Mouse (Mus musculus) G1E (cell line): Measurements from ENCODE around the gene Ngp. TPM values are rescaled to one million over a fixed set of nuclear protein-coding genes. Genes with fewer than 3 reads are reported as not detected.
A peak's percentile ranks its signal among the peaks of the same experiment; 100 is the strongest.

Source experiments
- ATAC-seq: 2 replicates; pipeline ENCODE4 v1.8.0; 2016; ENCODE audit warnings: mild to moderate bottlenecking; ENCODE audit not compliant: insufficient number of reproducible peaks, poor library complexity, low FRiP score, severe bottlenecking; ENCODE audit errors: extremely low read depth
- DNase-seq: peaks from one replicate; pipeline ENCODE4 v3.0.0; 2012; ENCODE audit warnings: low spot score
- H3K27me3 ChIP-seq: 2 replicates; pipeline ENCODE4 v1.6.1; 2012; ENCODE audit warnings: mild to moderate bottlenecking, low read length, inconsistent platforms; ENCODE audit not compliant: insufficient read depth
- H3K36me3 ChIP-seq: replicated peaks from 2 replicates; pipeline ENCODE3; 2012; ENCODE audit warnings: mild to moderate bottlenecking, inconsistent platforms
- H3K4me1 ChIP-seq: 2 replicates; pipeline ENCODE4 v1.6.1; 2012; ENCODE audit warnings: low read depth, low read length, inconsistent platforms, mixed read lengths; ENCODE audit not compliant: insufficient read depth
- H3K4me3 ChIP-seq: 2 replicates; pipeline ENCODE4 v1.5.1; 2012; ENCODE audit warnings: low read depth, mild to moderate bottlenecking, inconsistent platforms, low read length, moderate library complexity, mixed read lengths
- H3K9me3 ChIP-seq: replicated peaks from 2 replicates; pipeline ENCODE4 v1.6.1; 2012; ENCODE audit warnings: inconsistent platforms
- CTCF ChIP-seq: IDR thresholded peaks from 2 replicates; pipeline ENCODE4 v1.5.1; 2012; ENCODE audit warnings: low read depth, low read length, inconsistent platforms, mixed read lengths
- GATA1 ChIP-seq: IDR thresholded peaks from 2 replicates; pipeline ENCODE4 v1.6.1; 2012; ENCODE audit warnings: borderline replicate concordance, low read length, inconsistent platforms, mixed read lengths
- GATA2 ChIP-seq: IDR thresholded peaks from 2 replicates; pipeline ENCODE4 v1.6.1; 2012; ENCODE audit warnings: low read depth, low read length, inconsistent platforms, borderline replicate concordance
- POLR2AphosphoS5 ChIP-seq: IDR thresholded peaks from 2 replicates; pipeline ENCODE4 v1.6.1; 2012; ENCODE audit warnings: low read depth, low read length, inconsistent platforms; ENCODE audit not compliant: insufficient replicate concordance
- TAL1 ChIP-seq: conservative IDR thresholded peaks from 2 replicates; pipeline ENCODE4 v1.6.1; 2012; ENCODE audit warnings: low read depth, low read length, inconsistent platforms, mixed read lengths
- polyA plus RNA-seq: library from polyadenylated mRNA; stranded (reverse); fragments of >175 nt; gene quantifications from 2 replicates; pipeline ENCODE4 v1.2.3, GENCODE M21; 2012
- total RNA-seq, 2 experiments: library from RNA; stranded (forward) in 1 of 2; stranded (reverse) in 1 of 2; fragments of 200-1000 nt in 1 of 2; fragments of >200 nt in 1 of 2; fragmentation: Nextera tagmentation in 1 of 2; gene quantifications; 2 replicates each; pipeline ENCODE4 v1.2.3; 2014 to 2017

Gene Ngp
- total and polyA plus RNA-seq, 3 experiments, result 0.08 to 0.11 TPM; not detected in 1

DNA sequence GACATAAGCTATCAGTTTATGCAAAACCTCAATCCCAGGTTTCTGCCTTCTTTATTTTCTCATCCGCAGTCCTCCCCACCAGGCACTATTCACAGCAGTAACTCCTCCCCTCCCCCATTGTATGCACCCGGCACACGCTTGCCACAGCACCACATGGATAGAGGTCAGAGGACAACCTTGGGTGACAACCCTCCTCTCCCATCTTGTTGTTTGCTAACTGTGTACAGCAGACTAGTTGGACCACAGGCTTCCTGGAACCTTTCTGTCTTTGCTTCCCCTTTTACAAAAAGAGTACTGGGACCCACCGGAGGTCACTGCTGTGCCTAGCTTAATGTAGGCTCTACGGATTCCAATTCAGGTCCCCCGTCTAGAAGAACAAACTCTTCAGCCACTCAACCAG, 21.0 kb downstream of the Ngp start:
- Histone ChIP-seq H3K36me3 (peaks cover 58% of the 10 kb centered on the region), H3K9me3 (no peaks in the 10 kb centered on the region), H3K27me3 (no peaks in the 10 kb centered on the region), H3K4me3 (no peak overlapping the region), H3K4me1 (no peaks in the 10 kb centered on the region)
- TF ChIP-seq TAL1 (no peak), POLR2AphosphoS5 (no peak), GATA1 (no peak), CTCF (no peak), GATA2 (no peak)
- ATAC-seq (no peak), DNase-seq (no peak)

DNA sequence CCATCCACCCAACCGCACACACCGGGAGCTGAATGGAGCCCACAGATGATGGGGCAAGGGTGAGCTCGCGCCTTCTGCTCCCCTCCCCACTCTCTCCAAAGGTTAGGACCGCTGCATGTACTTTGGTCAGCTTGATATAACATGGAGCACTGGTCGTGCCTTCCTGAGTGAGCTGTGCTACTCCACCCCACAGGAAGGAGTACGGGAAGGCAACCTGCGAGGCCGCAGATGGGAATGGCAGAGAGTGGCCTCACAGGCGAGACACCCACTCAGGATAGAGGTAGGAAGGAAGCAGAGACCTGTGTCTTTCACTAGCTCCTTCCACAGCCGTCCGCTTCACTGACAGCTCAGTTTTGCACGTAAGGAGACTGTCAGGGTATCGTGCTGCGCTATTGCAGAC, 28.8 kb downstream of the Ngp start:
- H3K36me3 ChIP-seq, result peaks cover 52% of the 10 kb centered on the region
- H3K4me1 ChIP-seq, result peaks cover 9% of the 10 kb centered on the region
- H3K27me3 ChIP-seq, result no peaks in the 10 kb centered on the region
- H3K4me3 ChIP-seq, result no peak overlapping the region
- DNase-seq, result no peak
- H3K9me3 ChIP-seq, result no peaks in the 10 kb centered on the region
- TF ChIP-seq TAL1 (no peak), GATA1 (no peak), CTCF (no peak), GATA2 (no peak), POLR2AphosphoS5 (no peak)
- no peak for ATAC-seq

DNA sequence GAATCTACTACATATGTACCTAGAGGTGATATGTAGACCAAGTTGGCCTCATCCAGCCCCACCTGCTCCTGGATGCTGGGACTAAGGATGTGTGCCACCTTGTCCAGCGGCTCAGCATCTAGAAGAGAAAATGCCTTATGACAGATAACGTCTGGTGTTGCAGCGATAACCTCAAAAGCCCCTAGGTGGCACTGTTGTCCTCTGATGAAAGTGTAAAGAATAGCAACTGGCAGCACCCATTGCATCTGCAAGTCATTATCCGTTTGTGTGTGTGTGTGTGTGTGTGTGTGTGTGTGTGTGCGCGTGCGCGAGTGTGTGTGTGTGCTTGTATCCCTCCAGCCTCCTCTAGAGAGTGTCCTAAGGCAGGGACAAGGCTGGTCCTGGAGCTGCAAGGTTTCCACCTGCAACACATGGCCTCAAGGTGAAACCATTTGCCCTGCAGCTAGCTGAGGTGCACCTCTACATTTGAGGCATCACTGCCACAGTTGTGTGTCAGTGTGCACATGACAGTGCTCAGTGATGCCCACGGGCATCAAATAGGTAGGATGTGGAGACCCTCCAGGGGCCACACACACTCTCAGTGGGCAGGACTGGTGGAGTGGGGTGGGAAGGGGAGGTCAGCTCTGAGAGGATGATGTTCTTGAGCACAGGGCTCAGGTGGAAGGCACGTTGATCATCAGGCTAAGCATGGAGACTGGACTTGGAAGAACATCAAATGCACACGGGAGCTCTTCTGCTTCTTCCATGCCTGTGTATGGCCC, 29.5 kb downstream of the Ngp start:
- peak overlapping the region; percentile 23; the same call in 1 of the 2 replicates for H3K4me3 ChIP-seq
- peaks cover 54% of the 10 kb centered on the region for H3K36me3 ChIP-seq
- no peak for TF ChIP-seq GATA2
- TF ChIP-seq CTCF, result peak; percentile 63; the same call in 1 of the 2 replicates
- ATAC-seq, result 0 out of 2 replicates have a peak, but pooled peaks have one; percentile 4
- H3K9me3 ChIP-seq, result no peaks in the 10 kb centered on the region
- DNase-seq, result peak; percentile 60
- no peaks in the 10 kb centered on the region for H3K27me3 ChIP-seq
- H3K4me1 ChIP-seq, result peaks cover 9% of the 10 kb centered on the region

DNA sequence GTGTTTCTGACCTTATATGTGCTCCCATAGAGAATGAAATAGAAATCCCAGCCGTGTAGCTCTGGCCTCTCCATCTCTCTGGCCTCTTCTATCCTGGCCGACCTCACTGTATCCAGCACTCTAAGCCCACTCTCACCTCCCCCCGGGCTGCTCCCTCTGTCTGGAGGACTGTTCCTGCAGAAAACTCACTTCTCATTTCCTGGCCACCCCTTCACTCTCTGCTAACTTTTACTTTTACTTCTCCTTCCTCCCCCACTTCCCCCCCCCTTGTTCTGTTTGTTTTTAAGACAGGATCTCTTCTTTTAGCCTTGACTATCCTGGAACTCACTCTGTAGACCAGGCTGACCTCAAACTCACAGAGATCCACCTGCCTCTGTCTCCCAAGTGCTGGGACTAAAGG, 33.0 kb downstream of the Ngp start:
- ATAC-seq, result no peak
- Histone ChIP-seq H3K36me3 (peaks cover 60% of the 10 kb centered on the region), H3K4me1 (peaks cover 19% of the 10 kb centered on the region), H3K9me3 (no peaks in the 10 kb centered on the region), H3K27me3 (no peaks in the 10 kb centered on the region), H3K4me3 (no peak overlapping the region)
- TF ChIP-seq GATA2, result no peak
- no peak for TF ChIP-seq POLR2AphosphoS5
- no peak for TF ChIP-seq CTCF
- TF ChIP-seq GATA1, result no peak
- no peak for TF ChIP-seq TAL1
- no peak for DNase-seq

DNA sequence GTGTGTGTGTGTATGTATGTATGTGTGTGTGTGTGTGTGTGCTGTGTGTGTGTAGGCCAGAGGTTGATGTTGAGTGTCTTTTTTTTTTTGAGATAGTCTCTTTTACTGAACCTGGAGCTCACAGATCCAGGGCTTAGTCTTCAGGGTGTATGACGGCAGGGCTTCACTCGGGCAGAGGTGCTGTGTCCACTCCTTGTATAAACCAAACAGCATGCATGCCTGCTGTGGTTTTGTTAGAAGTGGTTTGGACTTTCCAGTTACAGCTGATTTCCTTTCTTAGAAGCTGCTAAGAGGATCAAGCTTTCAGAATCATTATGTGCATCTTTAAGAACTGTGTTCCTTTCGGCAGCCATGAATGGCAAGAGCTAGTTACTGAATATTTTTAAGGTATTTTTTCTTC, 38.4 kb downstream of the Ngp start:
- H3K9me3 ChIP-seq, result no peaks in the 10 kb centered on the region

DNA sequence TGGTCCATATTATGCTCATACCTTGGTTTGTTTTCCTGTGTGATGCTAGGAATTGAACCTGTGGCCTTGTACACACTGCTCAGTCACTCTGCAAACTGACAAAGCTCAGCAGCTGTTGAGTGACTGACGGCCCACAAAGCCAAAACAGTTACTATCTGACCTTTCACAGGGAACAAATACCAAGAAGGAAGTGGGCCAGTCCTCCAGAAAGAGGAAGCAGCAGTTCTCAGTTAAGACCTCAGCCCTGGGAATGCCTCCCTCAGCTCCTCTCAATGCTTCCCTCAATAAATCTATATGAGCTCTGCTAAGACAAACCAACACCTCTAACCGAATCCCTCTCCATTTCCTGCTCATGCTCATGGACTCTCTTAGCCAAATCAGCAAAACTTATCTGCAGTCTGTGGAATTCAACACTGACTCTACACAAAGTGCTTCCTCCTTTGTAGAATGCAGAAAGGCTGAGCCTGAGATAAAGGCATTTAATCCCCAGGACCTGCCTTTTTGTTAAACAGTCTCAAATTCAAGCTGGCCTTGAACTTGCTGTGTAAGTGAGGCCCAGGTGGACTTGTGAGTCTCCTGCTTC, 39.7 kb downstream of the Ngp start:
- peak; percentile 82 for ATAC-seq
- DNase-seq, result peak; percentile 72
- H3K9me3 ChIP-seq, result no peaks in the 10 kb centered on the region
- H3K4me1 ChIP-seq, result peaks cover 70% of the 10 kb centered on the region
- H3K4me3 ChIP-seq, result no peak overlapping the region; the same call in 1 of the 2 replicates
- H3K36me3 ChIP-seq, result peaks cover 49% of the 10 kb centered on the region
- H3K27me3 ChIP-seq, result no peaks in the 10 kb centered on the region
- TF ChIP-seq POLR2AphosphoS5 (no peak), GATA2 (no peak), CTCF (no peak), GATA1 (no peak), TAL1 (no peak)

More for the DNA sequence above, 38.4 kb downstream of the Ngp start:
- ATAC-seq, result no peak
- no peak for DNase-seq
- H3K4me3 ChIP-seq, result no peak overlapping the region
- H3K36me3 ChIP-seq, result peaks cover 53% of the 10 kb centered on the region
- no peaks in the 10 kb centered on the region for H3K27me3 ChIP-seq
- no peak for TF ChIP-seq CTCF
- TF ChIP-seq POLR2AphosphoS5, result no peak
- TF ChIP-seq GATA1, result no peak
- TF ChIP-seq GATA2, result no peak
- no peak for TF ChIP-seq TAL1
- H3K4me1 ChIP-seq, result peaks cover 59% of the 10 kb centered on the region
